Mouse (Mus musculus) liver, embryonic 14.5 days (tissue): ENCODE measurements around the gene Palmd. TPM values are rescaled to one million over a fixed set of nuclear protein-coding genes. Genes with fewer than 3 reads are reported as not detected.

Source experiments
- ATAC-seq: fragments of 200-750 bp; cut with Nextera tagmentation; 2 replicates; pipeline ENCODE4 v1.8.0; 2017; ENCODE audit warnings: moderate number of reproducible peaks, mild to moderate bottlenecking, moderate library complexity; ENCODE audit not compliant: insufficient read depth
- DNase-seq, 3 experiments: peaks; one replicate each; pipeline ENCODE4 v3.0.0-alpha.2; 2012 to 2013; ENCODE audit warnings: low read depth in 3 of 3, low spot score in 3 of 3
- H3K27ac ChIP-seq: fragments of 300-500 bp; sonication (generic); 2 replicates; pipeline ENCODE4 v1.5.1; 2014; ENCODE audit warnings: moderate library complexity, mild to moderate bottlenecking, control low read depth, inconsistent platforms
- H3K27me3 ChIP-seq: fragments of 300-500 bp; sonication (generic); 2 replicates; pipeline ENCODE4 v1.6.1; 2014; ENCODE audit warnings: mild to moderate bottlenecking, low read length, moderate library complexity; ENCODE audit not compliant: control insufficient read depth, insufficient read depth
- H3K36me3 ChIP-seq: fragments of 300-500 bp; sonication (generic); replicated peaks from 2 replicates; pipeline ENCODE4 v1.6.1; 2014; ENCODE audit warnings: low read depth; ENCODE audit not compliant: control insufficient read depth, insufficient read depth
- H3K4me1 ChIP-seq, 2 experiments: fragments of 200-500 bp in 1 of 2; fragments of 300-500 bp in 1 of 2; sonication (generic) in 1 of 2; replicated peaks; 2 replicates each; pipeline ENCODE4 v1.6.1; 2012 to 2014; ENCODE audit warnings: antibody characterized with exemption in 1 of 2, inconsistent platforms in 1 of 2, low read length in 1 of 2; ENCODE audit not compliant: control insufficient read depth in 2 of 2, insufficient read depth in 2 of 2
- H3K4me2 ChIP-seq: fragments of 300-500 bp; sonication (generic); 2 replicates; pipeline ENCODE4 v1.6.1; 2014; ENCODE audit warnings: low read depth, mild to moderate bottlenecking, control low read depth, moderate library complexity
- H3K4me3 ChIP-seq, 2 experiments: fragments of 200-500 bp in 1 of 2; fragments of 300-500 bp in 1 of 2; sonication (generic) in 1 of 2; 2 replicates each; pipeline ENCODE4 v1.5.1; 2012 to 2014; ENCODE audit warnings: low read depth in 2 of 2, low read length in 2 of 2, mild to moderate bottlenecking in 2 of 2, control low read depth in 1 of 2, inconsistent platforms in 1 of 2, moderate library complexity in 1 of 2; ENCODE audit not compliant: insufficient read depth in 1 of 2
- H3K9ac ChIP-seq: fragments of 300-500 bp; sonication (generic); replicated peaks from 2 replicates; pipeline ENCODE4 v1.6.1; 2014; ENCODE audit warnings: mild to moderate bottlenecking, control low read depth, moderate library complexity
- H3K9me3 ChIP-seq: fragments of 300-500 bp; sonication (generic); 2 replicates; pipeline ENCODE4 v1.6.1; 2016; ENCODE audit warnings: low read length, mixed read lengths; ENCODE audit not compliant: control insufficient read depth
- CTCF ChIP-seq: IDR thresholded peaks from 2 replicates; pipeline ENCODE4 v1.5.1; 2016; ENCODE audit warnings: antibody characterized with exemption, low read depth, control low read depth
- EP300 ChIP-seq: IDR thresholded peaks from 2 replicates; pipeline ENCODE4 v1.6.1; 2016; ENCODE audit warnings: antibody characterized with exemption, low read depth
- WGBS: fragments of 180-500 bp; shearing (Covaris S2); extraction: QIAGEN DNeasy Blood & Tissue Kit; methylation state at CpG from one replicate; pipeline ENCODE4 v1.1.7; 2014; ENCODE audit not compliant: insufficient replicate concordance; 5-methylcytosine and 5-hydroxymethylcytosine counted together
- polyA plus RNA-seq, 2 experiments: library from polyadenylated mRNA; depleted of rRNA in 1 of 2; stranded (reverse) in 1 of 2; unstranded in 1 of 2; fragments of >200 nt; fragmentation: Nextera tagmentation in 1 of 2; extraction: Ambion mirVana in 1 of 2; gene quantifications; 2 replicates each; pipeline versions ENCODE4 v1.2.1 to v1.2.3; 2012 to 2014

Palmd gene
- polyA plus RNA-seq, 2 experiments = 1.3 to 2.2 TPM

GRCm38 (mm10) chr3:116942751-116943150 is 26.0 kb downstream of the Palmd start:
- Histone ChIP-seq H3K27ac (no peak overlapping the region), H3K4me3 (no peak overlapping the region), H3K4me2 (no peak overlapping the region), H3K27me3 (no peaks in the 10 kb centered on the region), H3K9ac (no peak overlapping the region), H3K9me3 (no peaks in the 10 kb centered on the region), H3K36me3 (no peaks in the 10 kb centered on the region), H3K4me1 (no peaks in the 10 kb centered on the region)
- TF ChIP-seq EP300 (no peak), CTCF (no peak)
- WGBS = 61% methylated on average over 6 of the region's 6 CpGs
- ATAC-seq (no peak), DNase-seq (no peak)

DNA sequence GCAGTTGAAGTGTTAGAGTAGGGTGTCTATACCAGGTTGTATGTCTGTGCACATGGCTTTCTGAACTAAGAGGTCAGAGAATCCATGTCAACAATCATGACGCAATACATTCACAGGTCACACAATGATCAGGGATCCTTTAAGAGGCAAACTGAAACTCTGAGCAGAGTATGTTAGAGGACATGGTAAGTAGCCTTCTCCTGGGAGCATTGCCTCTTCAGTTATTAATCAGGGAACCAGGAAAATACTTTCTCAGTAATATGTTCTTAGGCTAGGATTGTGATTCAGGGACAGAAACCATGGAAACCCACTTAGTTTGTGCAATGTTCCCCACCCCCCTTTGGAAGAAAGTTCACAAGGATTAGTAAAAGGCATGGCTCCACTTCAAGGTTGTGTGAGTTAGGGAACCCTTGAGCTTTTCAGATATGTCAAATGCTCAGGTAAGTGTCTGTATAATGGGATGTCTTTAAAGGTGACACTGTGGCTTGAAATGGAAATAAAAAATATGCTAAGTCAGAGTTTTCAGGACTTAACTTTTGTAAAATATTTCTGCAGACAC is 27.1 kb downstream of the Palmd start:
- WGBS = 76% methylated on average over 1 of the region's 1 CpGs
- no peak overlapping the region for H3K9ac ChIP-seq
- TF ChIP-seq CTCF (no peak), EP300 (no peak)
- no peaks in the 10 kb centered on the region for H3K9me3 ChIP-seq
- no peaks in the 10 kb centered on the region for H3K4me1 ChIP-seq
- no peak overlapping the region for H3K4me3 ChIP-seq
- H3K27ac ChIP-seq = no peak overlapping the region
- H3K27me3 ChIP-seq = no peaks in the 10 kb centered on the region
- DNase-seq (no peak), ATAC-seq (no peak)
- H3K36me3 ChIP-seq = no peaks in the 10 kb centered on the region
- no peak overlapping the region for H3K4me2 ChIP-seq

DNA sequence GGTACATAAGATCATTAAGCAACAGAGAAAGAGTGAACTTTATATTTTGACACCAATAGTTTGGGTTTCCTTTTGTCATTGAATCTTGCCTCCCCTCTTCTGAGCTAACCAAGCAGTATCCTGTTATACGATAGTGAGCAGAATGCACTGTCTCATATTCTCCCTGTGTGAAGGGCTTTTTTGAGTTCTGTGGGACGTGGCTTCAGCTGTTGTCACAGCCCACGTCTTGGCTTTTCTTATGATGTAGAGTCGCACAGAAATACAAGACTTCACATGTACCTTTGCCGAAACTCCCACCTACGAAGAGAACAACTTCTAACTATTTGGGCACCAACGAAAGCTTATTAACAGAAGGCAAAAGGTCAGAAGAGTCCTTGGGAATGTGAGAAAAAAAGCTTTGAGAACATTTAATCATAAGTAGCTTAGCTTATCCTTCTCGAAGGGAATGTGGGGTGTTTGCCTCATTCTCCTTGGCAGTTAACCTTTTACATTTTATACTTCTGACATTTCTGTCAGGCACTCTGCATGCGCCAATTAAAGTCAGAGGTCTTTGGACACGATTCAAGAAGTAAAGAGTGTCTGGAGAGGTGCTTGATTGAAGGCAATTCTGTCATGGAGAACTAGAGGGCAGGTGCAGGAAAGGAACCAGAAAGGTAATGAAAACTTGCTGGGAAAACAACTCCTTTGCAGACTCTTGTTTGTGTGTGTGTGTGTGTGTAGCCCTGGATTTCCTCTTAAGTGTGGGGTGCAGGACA is 27.8 kb downstream of the Palmd start:
- 62% methylated on average over 10 of the region's 10 CpGs for WGBS
- Histone ChIP-seq H3K36me3 (no peaks in the 10 kb centered on the region), H3K27me3 (no peaks in the 10 kb centered on the region), H3K4me3 (no peak overlapping the region), H3K9me3 (no peaks in the 10 kb centered on the region), H3K4me2 (no peak overlapping the region), H3K27ac (no peak overlapping the region), H3K9ac (no peak overlapping the region), H3K4me1 (no peaks in the 10 kb centered on the region)
- ATAC-seq (no peak), DNase-seq (no peak)
- TF ChIP-seq EP300 (no peak), CTCF (no peak)

GRCm38 (mm10) chr3:116936934-116937691 is 31.7 kb downstream of the Palmd start:
- Histone ChIP-seq H3K4me2 (no peak overlapping the region), H3K4me1 (no peaks in the 10 kb centered on the region), H3K9me3 (no peaks in the 10 kb centered on the region), H3K27ac (no peak overlapping the region), H3K27me3 (no peaks in the 10 kb centered on the region), H3K4me3 (no peak overlapping the region), H3K36me3 (no peaks in the 10 kb centered on the region), H3K9ac (no peak overlapping the region)
- DNase-seq = no peak
- ATAC-seq = no peak
- no peak for TF ChIP-seq EP300
- no peak for TF ChIP-seq CTCF
- WGBS = 58% methylated on average over 4 of the region's 4 CpGs

- Histone ChIP-seq H3K4me3 (no peak overlapping the region), H3K9me3 (no peaks in the 10 kb centered on the region), H3K27ac (no peak overlapping the region), H3K27me3 (no peaks in the 10 kb centered on the region), H3K4me1 (no peaks in the 10 kb centered on the region), H3K36me3 (no peaks in the 10 kb centered on the region), H3K9ac (no peak overlapping the region), H3K4me2 (no peak overlapping the region)
- ATAC-seq = no peak
- TF ChIP-seq CTCF (no peak), EP300 (no peak)
- WGBS = 52% methylated on average over 1 of the region's 1 CpGs
- DNase-seq = no peak
Measured at GRCm38 (mm10) chr3:116933158-116933557, 35.6 kb downstream of the Palmd start.
